Mouse (Mus musculus) megakaryocyte, embryonic 14.5 days (primary cell): Measurements from ENCODE around the gene Blvrb.

Experiments used
- FLI1 ChIP-seq: IDR thresholded peaks from 2 replicates; pipeline ENCODE4 v1.6.1; 2012; ENCODE audit warnings: low read length, inconsistent platforms, mixed read lengths
- GATA1 ChIP-seq: IDR thresholded peaks from 3 replicates; pipeline ENCODE4 v1.6.1; 2012; ENCODE audit warnings: mixed read lengths, low read length, inconsistent platforms, borderline replicate concordance

DNA sequence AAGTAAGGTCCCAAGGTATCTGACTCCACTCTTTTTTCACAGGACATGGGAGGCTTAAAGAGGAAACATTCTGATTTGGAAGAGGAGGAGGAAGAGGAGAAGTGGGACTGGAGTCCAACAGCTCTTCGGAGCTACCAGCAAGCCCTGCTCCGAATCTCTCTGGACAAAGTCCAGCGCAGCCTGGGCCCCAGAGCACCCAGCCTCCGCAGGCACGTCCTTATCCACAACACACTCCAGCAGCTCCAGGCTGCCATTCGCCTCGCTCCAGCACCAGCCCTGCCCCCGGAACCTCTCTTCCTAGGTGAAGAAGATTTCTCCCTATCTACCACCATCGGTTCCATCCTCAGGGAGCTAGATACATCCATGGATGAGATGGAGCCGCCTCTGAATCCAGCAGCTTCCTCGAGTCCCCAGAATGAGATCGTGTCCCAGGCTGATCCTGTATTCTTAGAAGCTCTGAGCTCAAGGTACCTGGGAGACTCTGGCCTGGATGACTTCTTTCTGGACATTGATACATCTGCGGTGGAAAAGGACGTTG lies 28.4 kb downstream of the Blvrb start:
- no peak for TF ChIP-seq FLI1
- no peak for TF ChIP-seq GATA1
